Mouse (Mus musculus): ENCODE measurements around the gene Dohh. TPM values are rescaled to one million over a fixed set of nuclear protein-coding genes. Genes with fewer than 3 reads are reported as not detected.
A peak's percentile ranks its signal among the peaks of the same experiment; 100 is the strongest.

The Dohh gene
- polyA plus RNA-seq, 1 experiment: 113 TPM

DNA sequence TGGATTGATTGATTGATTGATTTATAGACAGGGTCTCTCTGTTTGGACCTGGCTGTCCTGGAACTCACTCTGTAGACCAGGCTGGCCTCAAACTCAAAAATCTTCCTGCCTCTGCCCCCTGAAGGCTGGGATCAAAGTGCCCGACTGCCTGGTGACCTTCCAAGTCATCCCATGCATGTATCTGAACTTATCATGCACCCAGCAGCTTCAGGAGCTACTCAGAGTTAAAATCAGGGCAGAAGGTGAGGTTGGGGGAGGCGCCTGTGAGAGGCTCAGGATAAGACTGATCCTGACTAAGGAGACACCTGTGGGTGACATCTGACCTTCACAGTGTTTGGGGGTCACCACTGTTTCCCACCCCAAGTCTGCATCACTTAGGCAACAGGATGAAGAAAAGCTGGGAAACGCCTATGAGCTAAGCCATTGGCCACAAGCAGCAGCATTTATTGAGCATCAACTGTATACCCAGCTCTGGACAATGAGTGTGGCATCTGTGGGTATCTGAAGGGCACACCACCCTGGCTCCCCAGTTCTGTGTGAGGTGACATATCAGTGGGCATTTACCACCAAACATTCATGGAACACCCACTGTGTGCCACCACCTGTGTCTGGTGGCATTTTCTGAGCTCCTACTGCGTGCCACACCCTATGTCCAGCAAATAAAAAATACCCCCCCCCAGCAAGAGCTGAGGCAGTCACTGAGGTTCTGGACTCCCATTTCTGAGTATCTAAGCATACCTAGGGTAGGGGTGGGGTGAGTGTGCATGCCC, 39.4 kb downstream of the Dohh start:
- peaks cover 24% of the 10 kb centered on the region for H3K4me1 ChIP-seq (ENCODE audit: control insufficient read depth, insufficient read depth, insufficient read length, low read length)
- H3K36me3 ChIP-seq (ENCODE audit: control insufficient read depth, insufficient read depth, low read length): no peaks in the 10 kb centered on the region; the same call in 1 of the 2 replicates
- WGBS: 80% methylated on average over 4 of the region's 4 CpGs
- no peak overlapping the region for H3K27ac ChIP-seq (ENCODE audit: insufficient read depth, low read depth, low read length)
- TF ChIP-seq CTCF (IDR thresholded peaks at IDR 0.05; ENCODE audit: extremely low read depth, insufficient read length, insufficient replicate concordance, low read depth, low read length): no peak
- no peak for TF ChIP-seq POLR2A (IDR thresholded peaks at IDR 0.05; ENCODE audit: low read depth, low read length)
- no peaks in the 10 kb centered on the region for H3K27me3 ChIP-seq (ENCODE audit: control insufficient read depth, insufficient read depth, low read length)
- no peak overlapping the region for H3K4me3 ChIP-seq (ENCODE audit: low read depth, low read length)

DNA sequence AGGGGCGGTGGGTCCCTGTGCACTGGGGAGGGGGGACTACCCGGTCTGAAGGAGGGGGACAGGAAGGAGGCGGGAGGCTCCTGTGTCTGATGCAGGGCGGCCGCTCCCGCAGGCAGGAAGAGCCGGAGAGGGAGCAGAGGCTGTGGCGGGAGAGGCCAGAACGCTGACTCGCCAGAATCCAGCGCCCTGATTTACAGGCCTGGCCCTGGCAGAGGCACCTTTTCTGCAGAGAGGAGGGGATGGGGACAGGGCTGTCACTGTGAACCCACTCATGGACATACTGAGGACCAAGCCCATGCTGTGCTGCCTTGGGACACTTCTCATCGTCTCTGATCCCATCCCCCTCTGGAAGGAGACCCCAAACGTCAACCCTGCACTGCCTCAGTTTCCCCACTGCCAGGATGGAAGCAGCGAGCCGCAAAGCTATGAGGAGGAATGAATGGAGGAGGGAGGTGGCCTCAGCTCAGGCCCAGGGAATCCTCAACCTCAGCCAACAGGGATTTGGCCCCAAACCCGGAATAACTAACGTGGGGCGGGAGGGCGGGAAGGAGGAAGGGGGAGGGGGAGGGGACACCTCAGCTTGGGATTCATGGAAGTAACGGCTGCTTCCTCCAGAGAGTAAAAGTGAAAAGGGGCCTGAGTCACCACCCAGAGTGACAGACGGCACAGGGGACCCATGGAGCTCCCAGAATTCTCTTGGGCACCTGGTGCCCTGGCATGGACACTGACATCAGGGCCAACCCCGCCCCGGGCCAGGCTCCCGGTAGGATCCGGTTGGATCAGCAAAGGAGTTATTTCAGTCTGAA, 40.2 kb downstream of the Dohh start:
- TF ChIP-seq POLR2A (IDR thresholded peaks at IDR 0.05; ENCODE audit: low read depth, low read length): no peak
- no peak for TF ChIP-seq CTCF (IDR thresholded peaks at IDR 0.05; ENCODE audit: extremely low read depth, insufficient read length, insufficient replicate concordance, low read depth, low read length)
- H3K4me1 ChIP-seq (ENCODE audit: control insufficient read depth, insufficient read depth, insufficient read length, low read length): peaks cover 21% of the 10 kb centered on the region
- peak overlapping the region; percentile 10; the same call in 1 of the 2 replicates for H3K27ac ChIP-seq (ENCODE audit: insufficient read depth, low read depth, low read length)
- H3K4me3 ChIP-seq (ENCODE audit: low read depth, low read length): peak overlapping the region; percentile 35
- H3K27me3 ChIP-seq (ENCODE audit: control insufficient read depth, insufficient read depth, low read length): no peaks in the 10 kb centered on the region
- H3K36me3 ChIP-seq (ENCODE audit: control insufficient read depth, insufficient read depth, low read length): no peaks in the 10 kb centered on the region
- 18% methylated on average over 25 of the region's 25 CpGs for WGBS

GRCm38 (mm10) chr10:81425236-81425850, 41.1 kb downstream of the Dohh start:
- Histone ChIP-seq H3K4me3 (ENCODE audit: low read depth, low read length) (peak overlapping the region; percentile 35), H3K27ac (ENCODE audit: insufficient read depth, low read depth, low read length) (peak overlapping the region; percentile 10; the same call in 1 of the 2 replicates), H3K27me3 (ENCODE audit: control insufficient read depth, insufficient read depth, low read length) (no peaks in the 10 kb centered on the region), H3K36me3 (ENCODE audit: control insufficient read depth, insufficient read depth, low read length) (no peaks in the 10 kb centered on the region), H3K4me1 (ENCODE audit: control insufficient read depth, insufficient read depth, insufficient read length, low read length) (peaks cover 17% of the 10 kb centered on the region)
- WGBS: 46% methylated on average over 10 of the region's 10 CpGs
- no peak for TF ChIP-seq CTCF (IDR thresholded peaks at IDR 0.05; ENCODE audit: extremely low read depth, insufficient read length, insufficient replicate concordance, low read depth, low read length)
- TF ChIP-seq POLR2A (IDR thresholded peaks at IDR 0.05; ENCODE audit: low read depth, low read length): no peak

DNA sequence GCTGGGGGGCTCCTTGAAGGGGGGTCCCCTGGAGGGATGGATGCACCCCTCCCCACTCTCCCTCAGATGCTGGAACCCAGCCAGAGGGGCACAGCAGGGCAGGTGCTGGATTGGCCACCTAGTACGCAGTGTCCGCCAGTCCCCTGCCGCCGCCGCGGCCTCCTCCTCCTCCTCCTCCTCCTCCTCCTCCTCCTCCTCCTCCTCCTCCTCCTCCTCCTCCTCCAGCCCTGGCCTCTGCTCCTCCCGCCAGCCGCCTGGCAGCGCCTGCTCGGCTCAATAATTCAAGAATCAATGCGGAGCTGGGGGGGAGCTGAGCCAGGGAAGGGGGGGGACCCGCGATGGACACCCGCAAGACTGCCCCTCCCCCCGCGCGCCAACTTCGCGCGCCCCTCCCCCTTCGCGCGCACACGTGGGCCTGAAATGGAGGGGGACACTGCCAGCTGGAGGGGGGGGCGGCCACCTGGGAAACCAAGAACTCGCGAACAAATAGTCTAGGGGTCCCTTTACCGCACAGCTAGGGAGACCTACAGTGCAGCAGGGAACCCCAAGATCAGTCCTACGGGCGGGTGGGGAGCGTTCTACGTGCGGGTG, 41.9 kb downstream of the Dohh start:
- 0% methylated on average over 21 of the region's 33 CpGs for WGBS
- H3K36me3 ChIP-seq (ENCODE audit: control insufficient read depth, insufficient read depth, low read length): no peaks in the 10 kb centered on the region
- no peaks in the 10 kb centered on the region for H3K27me3 ChIP-seq (ENCODE audit: control insufficient read depth, insufficient read depth, low read length)
- H3K27ac ChIP-seq (ENCODE audit: insufficient read depth, low read depth, low read length): no peak overlapping the region
- TF ChIP-seq POLR2A (IDR thresholded peaks at IDR 0.05; ENCODE audit: low read depth, low read length): no peak
- no peak for TF ChIP-seq CTCF (IDR thresholded peaks at IDR 0.05; ENCODE audit: extremely low read depth, insufficient read length, insufficient replicate concordance, low read depth, low read length)
- peaks cover 17% of the 10 kb centered on the region for H3K4me1 ChIP-seq (ENCODE audit: control insufficient read depth, insufficient read depth, insufficient read length, low read length)
- peak overlapping the region; percentile 74 for H3K4me3 ChIP-seq (ENCODE audit: low read depth, low read length)

DNA sequence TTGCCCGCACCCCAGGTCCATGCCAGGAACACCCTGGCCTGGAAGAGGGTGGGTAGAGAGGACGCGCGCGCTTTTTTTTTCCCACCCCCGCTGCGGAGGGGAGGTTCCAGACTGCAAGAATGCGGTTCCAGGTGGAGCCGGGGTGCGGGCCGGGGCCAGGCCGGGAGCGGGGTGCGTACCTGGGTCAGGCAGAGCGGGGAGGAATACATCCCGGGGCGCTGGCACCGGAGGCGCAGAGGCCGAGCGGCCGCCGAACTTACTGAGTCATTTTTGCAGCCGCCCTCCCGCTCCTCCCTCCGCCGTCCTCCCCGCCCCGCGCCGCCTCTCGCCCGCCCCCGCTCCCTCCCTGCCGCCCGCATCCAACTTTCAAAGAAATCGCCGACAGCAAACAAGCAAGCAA, 42.7 kb downstream of the Dohh start:
- no peak for TF ChIP-seq CTCF (IDR thresholded peaks at IDR 0.05; ENCODE audit: extremely low read depth, insufficient read length, insufficient replicate concordance, low read depth, low read length)
- 0 out of 2 replicates have a peak, but pooled peaks have one; percentile 32 for TF ChIP-seq POLR2A (IDR thresholded peaks at IDR 0.05; ENCODE audit: low read depth, low read length)
- no peaks in the 10 kb centered on the region for H3K27me3 ChIP-seq (ENCODE audit: control insufficient read depth, insufficient read depth, low read length)
- peak overlapping the region; percentile 74 for H3K4me3 ChIP-seq (ENCODE audit: low read depth, low read length)
- H3K27ac ChIP-seq (ENCODE audit: insufficient read depth, low read depth, low read length): peak overlapping the region; percentile 54
- WGBS: 1% methylated on average over 38 of the region's 38 CpGs
- peaks cover 17% of the 10 kb centered on the region for H3K4me1 ChIP-seq (ENCODE audit: control insufficient read depth, insufficient read depth, insufficient read length, low read length)
- H3K36me3 ChIP-seq (ENCODE audit: control insufficient read depth, insufficient read depth, low read length): no peaks in the 10 kb centered on the region

GRCm38 (mm10) chr10:81427327-81427726, 43.1 kb downstream of the Dohh start:
- no peak for TF ChIP-seq POLR2A (IDR thresholded peaks at IDR 0.05; ENCODE audit: low read depth, low read length)
- TF ChIP-seq CTCF (IDR thresholded peaks at IDR 0.05; ENCODE audit: extremely low read depth, insufficient read length, insufficient replicate concordance, low read depth, low read length): no peak
- Histone ChIP-seq H3K36me3 (ENCODE audit: control insufficient read depth, insufficient read depth, low read length) (no peaks in the 10 kb centered on the region), H3K27me3 (ENCODE audit: control insufficient read depth, insufficient read depth, low read length) (no peaks in the 10 kb centered on the region), H3K4me1 (ENCODE audit: control insufficient read depth, insufficient read depth, insufficient read length, low read length) (peaks cover 18% of the 10 kb centered on the region), H3K4me3 (ENCODE audit: low read depth, low read length) (peak overlapping the region; percentile 3; the same call in 1 of the 2 replicates), H3K27ac (ENCODE audit: insufficient read depth, low read depth, low read length) (no peak overlapping the region)
- WGBS: 41% methylated on average over 3 of the region's 3 CpGs

All from small intestine, adult 2 months (tissue).